Mouse (Mus musculus): ENCODE data around the gene Nek1. TPM values are rescaled to one million over a fixed set of nuclear protein-coding genes. Genes with fewer than 3 reads are reported as not detected.

Nek1 gene
- polyA plus RNA-seq, 1 experiment from 2014 or later, result 17.2 TPM

DNA sequence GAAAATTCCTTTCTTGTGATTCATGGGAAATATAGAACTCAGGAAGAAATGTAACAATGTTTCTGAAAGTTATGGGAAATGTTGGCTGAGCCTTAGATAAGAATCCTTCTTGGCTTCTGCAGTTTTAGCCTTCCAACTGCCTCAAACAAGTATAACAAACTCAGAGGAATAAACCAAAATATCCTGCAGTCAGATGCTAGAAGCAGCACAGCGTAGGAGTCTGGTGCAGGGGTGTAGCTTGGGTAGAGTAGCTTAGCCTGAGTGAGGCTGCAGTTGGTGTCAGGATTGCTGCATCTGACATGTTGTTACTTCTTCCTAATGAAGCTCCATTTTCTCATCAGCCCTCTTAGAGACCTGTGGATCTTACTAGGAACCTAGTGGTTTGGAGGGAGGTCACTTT is 128.6 kb downstream of the Nek1 start:
- Histone ChIP-seq H3K4me3 (replicated peaks) (no peak overlapping the region), H3K9me3 (no peaks in the 10 kb centered on the region), H3K4me1 (no peaks in the 10 kb centered on the region), H3K9ac (no peak overlapping the region), H3K4me2 (no peak overlapping the region), H3K27me3 (replicated peaks) (no peaks in the 10 kb centered on the region), H3K36me3 (no peaks in the 10 kb centered on the region), H3K27ac (no peak overlapping the region)
- 97% methylated on average over 1 of the region's 1 CpGs for WGBS
- no peak for ATAC-seq (ENCODE audit: insufficient read depth, low FRiP score, low read depth)

DNA sequence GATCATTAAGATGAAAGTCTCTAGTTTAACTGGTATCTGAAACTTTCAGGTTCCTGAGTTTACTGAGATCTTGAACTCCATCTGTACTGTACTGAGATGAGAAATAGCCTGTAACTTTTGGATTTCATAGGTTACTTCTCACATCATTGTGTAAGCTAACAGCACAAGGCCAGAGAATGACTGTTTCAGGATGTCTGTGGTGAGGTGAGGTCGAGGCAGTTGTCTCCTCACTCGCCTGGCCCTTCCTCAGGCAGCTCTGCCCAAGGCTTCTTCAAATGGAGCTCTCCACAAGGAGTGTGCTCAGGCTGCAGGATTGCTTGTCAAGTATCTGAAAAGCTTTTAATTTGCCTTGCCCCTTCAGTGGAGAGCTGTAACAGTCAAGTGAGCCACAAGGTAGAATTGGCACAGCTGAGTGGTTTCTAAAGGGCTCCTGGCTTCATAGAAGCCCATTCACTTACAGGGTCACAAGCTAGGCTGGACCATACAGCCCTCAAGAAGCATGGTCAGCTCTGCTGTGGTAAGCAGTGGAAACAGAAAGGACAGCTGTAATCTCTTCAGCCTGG is 134.4 kb downstream of the Nek1 start:
- no peak for ATAC-seq (ENCODE audit: insufficient read depth, low FRiP score, low read depth)
- H3K4me2 ChIP-seq, result no peak overlapping the region
- H3K4me3 ChIP-seq (replicated peaks), result no peak overlapping the region
- 78% methylated on average over 2 of the region's 2 CpGs for WGBS
- H3K9me3 ChIP-seq, result no peaks in the 10 kb centered on the region
- H3K27me3 ChIP-seq (replicated peaks), result no peaks in the 10 kb centered on the region
- no peak overlapping the region for H3K9ac ChIP-seq
- no peaks in the 10 kb centered on the region for H3K4me1 ChIP-seq
- H3K36me3 ChIP-seq, result no peaks in the 10 kb centered on the region
- H3K27ac ChIP-seq, result no peak overlapping the region

DNA sequence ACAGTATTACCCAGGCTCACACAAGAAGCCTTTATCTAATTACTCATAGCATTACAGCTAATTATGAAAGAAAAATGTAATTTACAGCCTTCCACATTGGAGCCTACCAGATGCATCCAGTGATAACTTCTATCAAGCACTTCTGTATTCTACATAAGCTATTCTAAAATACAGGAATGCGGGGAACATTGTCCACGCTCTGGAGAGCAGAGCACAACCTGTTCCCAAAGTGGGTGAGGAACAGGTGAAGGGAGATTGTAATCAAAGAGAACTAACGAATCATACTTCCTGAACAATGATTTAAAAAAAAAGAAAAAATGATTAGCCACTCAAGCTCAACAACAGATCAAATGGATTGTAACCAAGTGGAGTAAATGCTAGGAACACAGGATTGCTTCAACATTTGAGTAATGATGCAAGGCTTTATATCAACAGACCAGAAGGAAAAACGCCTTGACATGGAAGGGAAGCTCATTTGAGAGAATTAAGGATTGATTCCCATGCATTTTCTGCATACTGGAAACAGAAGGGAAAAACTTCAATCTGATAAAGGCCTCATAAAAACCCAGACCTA is 139.7 kb downstream of the Nek1 start:
- no peaks in the 10 kb centered on the region for H3K4me1 ChIP-seq
- no peak overlapping the region for H3K9ac ChIP-seq
- H3K27me3 ChIP-seq (replicated peaks), result no peaks in the 10 kb centered on the region
- H3K36me3 ChIP-seq, result no peaks in the 10 kb centered on the region
- ATAC-seq (ENCODE audit: insufficient read depth, low FRiP score, low read depth), result no peak
- no peaks in the 10 kb centered on the region for H3K9me3 ChIP-seq
- no peak overlapping the region for H3K4me3 ChIP-seq (replicated peaks)
- H3K27ac ChIP-seq, result no peak overlapping the region
- H3K4me2 ChIP-seq, result no peak overlapping the region
- 78% methylated on average over 4 of the region's 4 CpGs for WGBS

DNA sequence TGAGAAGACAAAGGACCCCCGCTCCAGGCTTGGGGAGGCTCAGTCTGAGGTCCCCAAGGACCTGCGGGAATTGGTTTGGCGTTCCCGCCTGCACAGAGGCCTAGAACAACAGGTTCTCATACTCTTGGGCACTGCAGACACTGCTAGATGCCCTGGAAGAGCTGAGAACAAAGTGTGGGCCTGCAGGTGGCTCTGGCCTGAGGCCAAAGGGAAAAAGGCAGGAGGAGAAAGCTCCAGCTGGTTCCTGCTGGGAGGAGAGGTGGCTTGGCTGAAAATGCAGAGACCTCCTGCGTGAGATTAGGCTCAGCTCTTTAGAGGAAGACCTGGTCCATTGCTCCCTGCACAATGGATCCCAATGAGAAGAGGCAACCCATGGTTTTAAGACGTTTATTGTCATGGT is 148.9 kb downstream of the Nek1 start:
- Histone ChIP-seq H3K4me2 (no peak overlapping the region), H3K27me3 (replicated peaks) (no peaks in the 10 kb centered on the region), H3K27ac (no peak overlapping the region), H3K9me3 (no peaks in the 10 kb centered on the region), H3K4me3 (replicated peaks) (no peak overlapping the region), H3K9ac (no peak overlapping the region), H3K36me3 (no peaks in the 10 kb centered on the region), H3K4me1 (no peaks in the 10 kb centered on the region)
- WGBS, result 80% methylated on average over 6 of the region's 6 CpGs
- ATAC-seq (ENCODE audit: insufficient read depth, low FRiP score, low read depth), result peak; percentile 39; the same call in 1 of the 2 replicates

DNA sequence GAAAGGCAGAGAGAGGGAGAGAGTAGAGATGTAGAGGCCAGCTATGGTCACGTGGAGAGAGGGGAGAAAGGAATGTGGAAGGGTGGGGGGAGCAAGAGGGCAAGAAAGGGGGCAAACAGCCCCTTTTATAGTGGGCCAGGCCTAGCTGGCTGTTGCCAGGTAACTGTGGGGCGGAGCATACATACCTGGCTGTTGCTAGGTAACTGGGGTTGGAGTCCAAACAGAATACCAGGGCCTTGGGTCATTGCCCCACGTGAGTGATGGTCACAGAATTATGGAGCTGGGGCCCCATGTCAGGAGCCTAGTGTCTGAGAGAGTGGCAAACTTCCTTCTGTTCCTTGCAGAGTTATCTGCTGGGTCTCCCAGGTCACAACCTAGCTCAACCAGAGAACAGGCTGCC is 149.3 kb downstream of the Nek1 start:
- peak; percentile 66 for ATAC-seq (ENCODE audit: insufficient read depth, low FRiP score, low read depth)
- no peaks in the 10 kb centered on the region for H3K36me3 ChIP-seq
- H3K27me3 ChIP-seq (replicated peaks), result no peaks in the 10 kb centered on the region
- no peak overlapping the region for H3K27ac ChIP-seq
- no peaks in the 10 kb centered on the region for H3K9me3 ChIP-seq
- no peak overlapping the region for H3K4me2 ChIP-seq
- 49% methylated on average over 3 of the region's 3 CpGs for WGBS
- no peaks in the 10 kb centered on the region for H3K4me1 ChIP-seq
- no peak overlapping the region for H3K9ac ChIP-seq
- no peak overlapping the region for H3K4me3 ChIP-seq (replicated peaks)

DNA sequence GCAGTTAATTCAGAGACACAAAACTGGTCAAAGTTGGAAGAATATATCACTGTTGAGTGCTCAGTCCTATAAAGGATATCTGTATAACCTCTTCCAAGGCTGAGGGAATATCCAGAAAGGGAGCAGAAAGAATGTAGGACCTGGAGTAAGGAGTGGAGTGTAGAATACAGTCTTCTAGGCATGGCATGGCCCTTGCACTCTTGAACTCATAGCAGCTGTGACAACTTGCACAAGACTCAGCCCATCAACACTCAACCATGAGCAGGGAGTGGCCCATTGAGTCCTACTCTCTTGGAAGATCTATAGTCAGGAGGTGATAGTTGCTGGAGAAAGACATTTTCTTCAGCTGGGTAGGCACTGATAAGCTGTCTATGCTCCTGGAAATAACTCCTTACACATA is 149.8 kb downstream of the Nek1 start:
- H3K9me3 ChIP-seq, result no peaks in the 10 kb centered on the region
- no peak for ATAC-seq (ENCODE audit: insufficient read depth, low FRiP score, low read depth)
- H3K4me3 ChIP-seq (replicated peaks), result no peak overlapping the region
- H3K4me2 ChIP-seq, result no peak overlapping the region
- H3K27ac ChIP-seq, result no peak overlapping the region
- H3K9ac ChIP-seq, result no peak overlapping the region
- H3K4me1 ChIP-seq, result no peaks in the 10 kb centered on the region
- H3K27me3 ChIP-seq (replicated peaks), result no peaks in the 10 kb centered on the region
- no peaks in the 10 kb centered on the region for H3K36me3 ChIP-seq

DNA sequence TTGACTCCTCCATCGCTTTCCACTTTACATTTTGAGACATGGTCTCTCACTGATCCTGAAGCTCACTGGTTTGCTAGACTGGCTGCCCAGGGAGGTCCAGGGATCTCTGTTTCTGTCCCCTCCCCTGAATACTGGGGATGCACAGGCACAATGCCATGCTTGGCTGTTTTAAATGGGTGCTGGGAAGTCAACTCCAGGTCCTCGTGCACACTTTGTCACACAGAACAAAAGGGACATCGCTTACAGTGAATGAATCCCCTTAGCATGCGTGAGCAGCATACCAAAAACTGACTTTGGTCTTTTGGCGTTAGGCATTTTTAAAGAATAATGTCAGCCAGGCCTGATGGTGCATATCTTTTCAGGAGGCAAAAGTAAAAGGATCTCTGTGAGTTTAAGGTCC is 155.7 kb downstream of the Nek1 start:
- H3K9ac ChIP-seq, result no peak overlapping the region
- 84% methylated on average over 5 of the region's 5 CpGs for WGBS
- H3K4me1 ChIP-seq, result no peaks in the 10 kb centered on the region
- no peak overlapping the region for H3K4me2 ChIP-seq
- no peaks in the 10 kb centered on the region for H3K27me3 ChIP-seq (replicated peaks)
- no peak overlapping the region for H3K4me3 ChIP-seq (replicated peaks)
- no peak for ATAC-seq (ENCODE audit: insufficient read depth, low FRiP score, low read depth)
- no peaks in the 10 kb centered on the region for H3K36me3 ChIP-seq
- no peak overlapping the region for H3K27ac ChIP-seq
- H3K9me3 ChIP-seq, result no peaks in the 10 kb centered on the region

DNA sequence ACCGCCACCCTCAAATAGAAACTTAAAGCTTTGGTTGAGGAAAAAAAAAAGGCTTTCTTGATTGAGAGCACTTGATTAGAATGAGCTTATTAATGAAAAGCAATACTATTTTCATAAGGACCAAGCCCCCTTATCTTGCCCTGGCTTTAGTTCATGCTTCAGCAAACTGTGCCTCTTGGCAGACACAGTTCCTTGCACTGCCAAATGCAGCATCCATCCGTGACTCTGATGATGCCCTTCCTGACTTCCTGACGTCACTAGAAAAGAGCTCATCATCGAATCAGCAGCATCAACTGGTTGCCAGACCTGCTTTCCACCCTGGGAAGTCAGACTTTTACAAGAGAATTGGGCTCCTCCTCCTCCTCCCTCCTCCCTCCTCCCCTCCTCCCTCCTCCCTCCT is 157.6 kb downstream of the Nek1 start:
- Histone ChIP-seq H3K9ac (no peak overlapping the region), H3K4me2 (no peak overlapping the region), H3K4me3 (replicated peaks) (no peak overlapping the region), H3K9me3 (no peaks in the 10 kb centered on the region), H3K27ac (no peak overlapping the region), H3K36me3 (no peaks in the 10 kb centered on the region), H3K4me1 (no peaks in the 10 kb centered on the region), H3K27me3 (replicated peaks) (no peaks in the 10 kb centered on the region)
- 60% methylated on average over 4 of the region's 4 CpGs for WGBS
- no peak for ATAC-seq (ENCODE audit: insufficient read depth, low FRiP score, low read depth)

DNA sequence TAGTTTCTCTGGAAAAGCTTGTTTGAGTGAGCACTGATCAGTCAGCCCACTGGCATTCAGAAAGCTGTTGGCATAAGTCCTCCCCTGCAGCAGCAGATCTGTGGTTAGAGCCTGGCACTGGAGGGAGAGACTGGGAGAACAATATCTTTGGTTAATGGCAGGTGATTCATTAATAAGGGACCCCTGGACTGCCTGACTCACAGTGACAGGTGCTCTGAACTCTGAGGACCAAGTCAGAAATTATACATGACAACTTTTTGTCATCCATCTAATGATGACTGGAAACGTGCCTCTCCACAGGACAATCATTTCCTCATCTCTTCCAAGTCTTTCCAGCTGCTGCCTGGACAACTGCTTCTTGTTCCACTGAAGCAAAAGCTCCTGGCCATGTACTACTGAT is 163.4 kb downstream of the Nek1 start:
- no peak overlapping the region for H3K9ac ChIP-seq
- 64% methylated on average over 1 of the region's 1 CpGs for WGBS

DNA sequence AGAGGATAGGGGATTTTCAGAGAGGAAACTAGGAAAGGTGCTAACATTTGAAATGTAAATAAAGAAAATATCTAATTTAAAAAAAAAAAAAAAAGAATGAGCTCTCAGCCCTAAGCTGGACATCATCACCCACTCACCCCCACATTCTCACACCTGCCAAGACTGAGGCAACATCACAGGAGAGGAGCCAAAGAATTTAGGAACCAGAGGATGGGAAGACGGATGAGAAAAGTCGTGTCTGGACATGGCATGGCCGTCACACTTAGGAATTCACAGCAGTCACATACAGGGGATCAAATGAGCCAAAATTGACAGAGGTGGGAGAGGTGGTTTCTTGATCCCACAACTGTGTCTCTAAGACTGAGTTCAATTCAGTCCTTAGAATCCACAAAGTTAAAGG is 165.5 kb downstream of the Nek1 start:
- no peak for ATAC-seq (ENCODE audit: insufficient read depth, low FRiP score, low read depth)
- no peaks in the 10 kb centered on the region for H3K9me3 ChIP-seq
- H3K27me3 ChIP-seq (replicated peaks), result no peaks in the 10 kb centered on the region
- H3K4me2 ChIP-seq, result no peak overlapping the region
- H3K4me3 ChIP-seq (replicated peaks), result no peak overlapping the region
- no peaks in the 10 kb centered on the region for H3K4me1 ChIP-seq
- WGBS, result 75% methylated on average over 3 of the region's 3 CpGs
- no peak overlapping the region for H3K27ac ChIP-seq
- H3K9ac ChIP-seq, result no peak overlapping the region
- no peaks in the 10 kb centered on the region for H3K36me3 ChIP-seq

More for the DNA sequence above, 163.4 kb downstream of the Nek1 start:
- no peaks in the 10 kb centered on the region for H3K4me1 ChIP-seq
- no peak for ATAC-seq (ENCODE audit: insufficient read depth, low FRiP score, low read depth)
- no peak overlapping the region for H3K4me3 ChIP-seq (replicated peaks)
- H3K9me3 ChIP-seq, result no peaks in the 10 kb centered on the region
- H3K36me3 ChIP-seq, result no peaks in the 10 kb centered on the region
- no peak overlapping the region for H3K4me2 ChIP-seq
- no peak overlapping the region for H3K27ac ChIP-seq
- H3K27me3 ChIP-seq (replicated peaks), result no peaks in the 10 kb centered on the region

DNA sequence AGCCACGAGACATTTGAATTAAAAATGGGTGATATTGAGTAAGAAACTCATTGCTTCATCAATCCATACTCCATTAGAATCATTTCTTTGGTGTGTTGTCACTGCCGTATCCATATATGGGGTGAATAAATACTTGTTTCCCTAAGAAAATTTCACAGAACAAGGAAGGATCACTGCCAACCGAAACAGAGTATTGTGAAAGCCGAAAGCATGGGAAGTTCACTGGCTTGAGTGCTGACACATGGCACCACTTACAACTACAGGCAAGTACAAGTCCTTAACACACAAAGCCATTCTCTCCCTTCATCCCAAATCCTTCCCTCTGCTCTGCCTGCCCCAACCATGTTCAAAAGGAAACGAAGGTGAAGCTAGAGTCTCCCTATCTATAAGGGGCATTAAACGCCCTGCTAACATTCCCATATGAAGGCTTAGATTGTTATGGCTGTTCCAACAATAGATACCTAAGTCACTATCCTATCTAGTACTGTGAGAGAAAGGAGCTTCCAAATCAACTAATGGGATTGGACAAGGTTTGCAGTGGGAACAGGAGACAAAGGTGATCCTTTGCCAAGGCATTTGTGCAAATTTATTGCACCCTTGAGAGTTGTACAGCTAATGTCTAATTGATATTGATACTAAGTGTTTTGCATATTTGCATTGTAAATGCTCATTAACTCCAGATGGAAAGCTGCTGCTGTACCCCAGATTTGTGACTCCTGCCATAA is 168.6 kb downstream of the Nek1 start:
- H3K27ac ChIP-seq, result no peak overlapping the region
- no peak overlapping the region for H3K4me2 ChIP-seq
- H3K9me3 ChIP-seq, result no peaks in the 10 kb centered on the region
- ATAC-seq (ENCODE audit: insufficient read depth, low FRiP score, low read depth), result no peak
- H3K4me3 ChIP-seq (replicated peaks), result no peak overlapping the region
- no peaks in the 10 kb centered on the region for H3K27me3 ChIP-seq (replicated peaks)
- H3K36me3 ChIP-seq, result no peaks in the 10 kb centered on the region
- no peaks in the 10 kb centered on the region for H3K4me1 ChIP-seq
- no peak overlapping the region for H3K9ac ChIP-seq
- 84% methylated on average over 6 of the region's 6 CpGs for WGBS

DNA sequence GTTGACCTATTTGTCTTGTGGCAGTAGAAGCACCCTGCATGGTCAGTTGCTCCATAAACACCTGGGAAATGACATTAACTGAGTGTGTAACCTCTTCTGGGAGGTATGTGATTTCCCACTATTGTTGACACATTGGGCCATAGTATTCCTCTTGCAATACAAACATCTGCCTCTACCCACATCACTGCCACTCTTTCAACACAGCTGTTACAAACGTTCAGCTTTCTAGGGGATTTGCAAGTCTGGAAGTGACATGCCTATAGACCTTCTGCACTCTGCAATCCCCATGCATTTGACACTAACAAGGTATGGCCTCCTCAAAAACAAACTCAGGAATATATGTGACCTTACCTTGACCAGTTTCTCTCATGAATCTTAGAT is 169.2 kb downstream of the Nek1 start:
- Histone ChIP-seq H3K9ac (no peak overlapping the region), H3K4me2 (no peak overlapping the region), H3K36me3 (no peaks in the 10 kb centered on the region), H3K27me3 (replicated peaks) (no peaks in the 10 kb centered on the region), H3K9me3 (no peaks in the 10 kb centered on the region), H3K4me1 (no peaks in the 10 kb centered on the region), H3K27ac (no peak overlapping the region), H3K4me3 (replicated peaks) (no peak overlapping the region)
- no peak for ATAC-seq (ENCODE audit: insufficient read depth, low FRiP score, low read depth)
- WGBS, result 50% methylated on average over 1 of the region's 1 CpGs
